Mouse (Mus musculus) ES-E14 (cell line): ENCODE data around the gene Abcg2.

Experiments used
- CHD2 ChIP-seq: IDR thresholded peaks from 2 replicates; pipeline ENCODE4 v1.6.1; 2014; ENCODE audit warnings: mild to moderate bottlenecking, low read depth, low read length, inconsistent platforms
- ZC3H11A ChIP-seq: IDR thresholded peaks from 2 replicates; pipeline ENCODE4 v1.6.1; 2012; ENCODE audit warnings: low read depth, mild to moderate bottlenecking, inconsistent platforms, low read length, borderline replicate concordance

DNA sequence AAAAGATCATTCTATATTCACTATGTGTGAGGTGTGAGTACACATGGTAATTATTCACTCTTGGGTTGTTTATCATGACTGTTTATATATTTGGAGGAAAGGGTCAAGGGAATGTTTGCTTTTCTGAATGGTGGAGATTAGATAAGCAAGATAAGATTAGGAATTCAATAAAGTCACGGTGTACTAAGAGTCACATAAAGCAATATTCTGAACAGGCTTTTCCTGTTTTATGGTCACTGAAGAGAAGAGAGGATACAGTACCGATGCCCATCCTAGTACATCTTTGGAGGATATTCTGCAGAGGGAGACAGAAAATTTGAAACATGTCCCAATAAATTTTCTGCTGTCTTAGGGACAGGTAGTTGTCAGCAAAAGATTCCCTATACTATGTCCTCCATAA lies 127.6 kb downstream of the Abcg2 start:
- no peak for TF ChIP-seq ZC3H11A
- TF ChIP-seq CHD2 = no peak
